Mouse (Mus musculus) testis, adult 2 months (tissue): ENCODE data around the gene Prkag2.

Experiments
- CTCF ChIP-seq: fragments of 200-500 bp; IDR thresholded peaks from 2 replicates; pipeline ENCODE4 v1.5.1; 2012; ENCODE audit warnings: low read depth, mild to moderate bottlenecking, inconsistent platforms, low read length, moderate library complexity; ENCODE audit not compliant: control insufficient read depth, insufficient read depth, insufficient replicate concordance
- POLR2A ChIP-seq: fragments of 200-500 bp; IDR thresholded peaks from 2 replicates; pipeline ENCODE4 v1.6.1; 2012; ENCODE audit warnings: low read depth, mild to moderate bottlenecking, inconsistent platforms, low read length, moderate library complexity; ENCODE audit not compliant: control insufficient read depth

DNA sequence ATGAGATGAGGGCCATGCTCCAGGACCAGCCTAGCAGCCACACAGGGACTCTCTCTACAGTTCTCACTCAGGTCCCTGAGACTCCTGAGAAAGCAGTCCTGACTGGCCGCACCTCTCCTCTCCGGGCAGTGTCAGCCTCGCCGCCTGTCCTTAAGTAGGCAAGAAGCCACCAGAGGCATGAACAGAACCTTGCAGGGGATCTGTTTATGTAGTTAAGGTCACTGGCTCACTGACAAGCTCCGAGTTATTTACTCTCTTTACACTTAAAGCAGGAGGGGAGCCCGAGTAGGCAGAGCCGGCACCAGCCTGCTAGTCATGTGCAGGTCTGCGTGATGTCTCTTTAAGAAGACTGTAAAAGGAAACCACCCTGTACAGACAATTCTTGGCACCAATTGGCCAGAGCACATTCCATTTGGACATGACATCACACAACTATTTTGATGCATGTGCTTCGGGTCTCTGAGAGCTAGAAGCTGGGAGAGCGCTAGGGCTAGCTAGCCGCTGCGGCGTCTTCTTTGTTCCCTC lies 104.8 kb downstream of the Prkag2 start:
- TF ChIP-seq POLR2A (no peak; the same call in 1 of the 2 replicates), CTCF (no peak)
